Mouse (Mus musculus): ENCODE results near the gene Kdelr1. TPM values are rescaled to one million over a fixed set of nuclear protein-coding genes. Genes with fewer than 3 reads are reported as not detected.
"Not testable (repeated sequence)": the region's sequence is repeated elsewhere in the genome, so short reads cannot be mapped to it uniquely, and the experiment has no call there.

Gene Kdelr1
- polyA plus RNA-seq, 1 experiment: 281 TPM

- no peak for TF ChIP-seq GATA1 (IDR thresholded peaks at IDR 0.05; ENCODE audit: low read length)
Observed at GRCm38 (mm10) chr7:45864435-45864834, 8.1 kb upstream of the Kdelr1 start.

DNA sequence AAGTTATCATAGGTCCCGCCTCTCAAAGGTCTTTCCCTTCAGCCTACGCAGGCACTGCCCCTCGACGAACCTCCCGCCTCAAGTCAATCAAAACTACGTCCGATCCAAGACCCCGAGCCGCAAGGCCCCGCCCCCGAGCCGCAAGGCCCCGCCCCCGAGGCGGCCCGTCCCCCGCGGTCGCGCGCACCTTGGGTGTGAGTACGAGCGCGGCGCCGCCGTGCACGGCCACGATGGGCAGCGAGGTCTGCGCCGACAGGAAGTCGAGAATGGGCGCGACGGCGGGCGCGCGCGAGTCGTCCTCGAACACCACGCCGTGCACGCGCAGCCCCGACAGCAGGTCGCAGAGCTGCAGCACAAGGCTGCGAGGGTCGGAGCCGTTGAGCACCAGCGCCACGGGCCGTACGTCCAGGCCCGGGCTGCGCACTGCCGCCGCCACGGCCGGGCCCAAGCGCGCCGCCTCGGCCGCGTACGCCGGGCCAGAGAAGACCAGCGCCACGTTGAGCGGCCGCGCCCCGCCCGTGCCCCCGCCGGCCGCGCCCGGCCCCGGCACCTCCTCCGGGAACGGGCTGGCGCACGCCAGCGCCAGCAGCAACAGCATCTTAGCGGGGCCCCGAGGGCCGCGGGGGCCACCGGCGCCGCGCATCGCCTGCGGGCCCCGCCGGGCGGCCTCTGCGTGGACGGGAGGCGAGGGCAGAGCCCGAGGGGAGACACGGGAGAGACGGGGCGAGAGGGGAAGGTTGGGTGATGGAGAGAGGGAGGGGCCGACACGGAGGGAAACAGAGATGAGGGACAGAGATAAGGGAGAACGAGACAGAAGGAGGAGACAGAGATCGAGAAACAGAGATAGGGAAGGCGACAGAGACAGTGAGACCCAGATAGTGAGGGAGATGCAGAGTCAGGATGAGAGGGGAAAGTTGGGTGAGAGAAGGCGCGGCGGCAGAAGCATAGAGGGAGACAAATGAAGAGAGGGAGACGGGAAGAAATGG, 6.4 kb upstream of the Kdelr1 start:
- no peak for TF ChIP-seq GATA1 (IDR thresholded peaks at IDR 0.05; ENCODE audit: low read length)

DNA sequence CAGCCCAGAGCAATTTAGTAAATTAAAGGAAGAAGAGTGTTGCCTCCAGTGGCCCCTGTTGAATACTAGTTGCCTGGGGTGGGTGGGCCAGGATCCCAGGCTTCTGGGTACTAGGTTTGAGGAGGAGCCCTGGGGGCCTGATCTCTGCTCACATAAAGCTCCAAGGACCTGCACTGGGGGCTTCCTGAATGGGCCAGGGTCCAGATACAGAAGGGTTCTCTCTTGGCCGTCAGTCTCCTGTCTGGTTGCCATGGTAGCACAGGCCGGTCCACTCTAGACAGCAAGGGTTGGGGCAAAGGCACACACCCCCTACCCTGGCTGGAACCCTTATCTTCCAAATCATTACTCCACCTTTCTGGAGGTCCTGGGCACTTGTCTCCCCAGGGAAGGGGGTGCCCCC, 4.7 kb upstream of the Kdelr1 start:
- no peak for TF ChIP-seq GATA1 (IDR thresholded peaks at IDR 0.05; ENCODE audit: low read length)

- TF ChIP-seq GATA1 (IDR thresholded peaks at IDR 0.05; ENCODE audit: low read length): no peak
Observed at GRCm38 (mm10) chr7:45869107-45869670, 3.4 kb upstream of the Kdelr1 start.

- TF ChIP-seq GATA1 (IDR thresholded peaks at IDR 0.05; ENCODE audit: low read length): no peak
Observed at GRCm38 (mm10) chr7:45869787-45870186, 2.8 kb upstream of the Kdelr1 start.

DNA sequence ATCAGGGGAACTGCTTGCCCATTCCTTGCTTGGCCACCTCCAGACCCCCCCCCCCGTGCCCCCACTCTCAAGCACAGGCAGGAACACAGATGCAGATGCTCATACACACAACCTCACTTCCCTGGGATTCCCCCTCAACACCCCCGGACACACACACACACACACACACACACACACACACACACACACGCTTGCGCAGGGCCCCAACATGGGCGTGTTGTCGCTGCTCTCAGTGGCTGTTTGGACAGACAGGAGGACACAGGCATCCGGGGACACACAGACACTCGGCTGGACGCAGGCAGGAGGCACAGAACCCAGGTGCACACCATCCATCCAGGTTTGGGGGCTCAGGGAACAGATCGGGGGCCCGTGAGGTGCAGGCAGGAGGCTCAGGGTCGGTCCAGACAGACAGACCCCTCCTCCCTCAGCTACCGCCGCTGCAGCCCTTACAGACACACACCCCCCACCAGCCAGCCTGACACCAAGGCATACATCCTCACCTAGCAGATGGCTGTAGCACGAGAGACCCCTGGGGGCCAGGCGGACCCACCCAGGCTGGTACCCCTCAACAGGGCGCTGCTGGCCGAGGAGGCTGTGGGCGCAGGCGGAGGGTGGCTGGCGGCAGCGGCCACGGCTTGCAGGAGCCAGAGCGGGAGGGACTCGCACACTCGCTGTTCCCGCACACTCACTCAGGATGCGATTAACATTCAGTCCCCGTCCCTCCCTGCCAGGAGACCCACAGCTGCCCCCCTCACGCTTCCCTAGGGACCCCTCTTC, 2.1 kb upstream of the Kdelr1 start:
- TF ChIP-seq GATA1 (IDR thresholded peaks at IDR 0.05; ENCODE audit: low read length): no peak

GRCm38 (mm10) chr7:45873061-45873947, 732 bp downstream of the Kdelr1 start:
- no peak for TF ChIP-seq GATA1 (IDR thresholded peaks at IDR 0.05; ENCODE audit: low read length)

GRCm38 (mm10) chr7:45876895-45877294, 4.3 kb downstream of the Kdelr1 start:
- no peak for TF ChIP-seq GATA1 (IDR thresholded peaks at IDR 0.05; ENCODE audit: low read length)

GRCm38 (mm10) chr7:45878278-45878677, 5.7 kb downstream of the Kdelr1 start, which contains the start of gene Grin2d:
Grin2d (minus strand) TSS chr7:45878378.
- not testable (repeated sequence) for TF ChIP-seq GATA1 (IDR thresholded peaks at IDR 0.05; ENCODE audit: low read length)

DNA sequence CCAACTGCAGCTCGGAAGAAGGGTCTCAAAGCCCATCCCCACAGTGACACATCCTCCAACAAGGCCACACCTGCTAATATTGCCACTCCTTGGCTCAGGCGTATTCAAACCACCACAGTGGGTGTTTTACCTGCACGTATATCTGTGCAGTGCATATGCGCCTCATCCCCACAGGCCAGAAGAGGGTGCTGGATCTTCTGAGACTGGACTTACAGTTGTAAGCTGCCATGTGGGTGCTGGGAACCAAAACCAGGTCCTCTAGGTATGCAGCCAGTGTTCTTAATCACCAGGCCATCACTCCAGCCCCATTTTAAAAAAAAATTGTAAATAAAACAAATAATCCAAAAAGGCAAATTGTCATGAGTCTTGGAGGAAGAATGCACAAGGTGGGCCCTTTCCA, 8.0 kb downstream of the Kdelr1 start:
- TF ChIP-seq GATA1 (IDR thresholded peaks at IDR 0.05; ENCODE audit: low read length): no peak

DNA sequence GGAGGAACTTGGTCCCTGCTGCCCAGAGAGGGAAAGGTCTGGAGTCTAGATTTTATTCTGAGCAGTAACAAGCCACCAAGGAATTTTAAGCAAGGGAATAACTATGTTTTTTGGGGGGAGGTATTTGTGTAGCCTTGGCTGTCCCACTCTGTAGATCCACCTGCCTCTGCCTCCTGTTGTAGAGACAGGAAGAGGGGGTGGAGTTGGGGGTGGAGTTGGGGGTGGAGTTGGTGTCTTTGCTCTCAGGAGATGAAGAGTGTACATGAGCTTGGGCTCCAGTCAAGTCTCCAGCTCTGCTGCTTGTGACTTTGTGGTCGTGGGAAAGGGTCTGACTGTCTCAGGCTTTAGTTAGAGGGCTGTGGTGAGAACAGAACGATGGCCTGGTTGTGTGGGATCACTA, 8.4 kb downstream of the Kdelr1 start:
- no peak for TF ChIP-seq GATA1 (IDR thresholded peaks at IDR 0.05; ENCODE audit: low read length)

- no peak for TF ChIP-seq GATA1 (IDR thresholded peaks at IDR 0.05; ENCODE audit: low read length)
Observed at GRCm38 (mm10) chr7:45887246-45887645, 14.7 kb downstream of the Kdelr1 start.

GRCm38 (mm10) chr7:45892651-45893050, 20.1 kb downstream of the Kdelr1 start:
- no peak for TF ChIP-seq GATA1 (IDR thresholded peaks at IDR 0.05; ENCODE audit: low read length)

- TF ChIP-seq GATA1 (IDR thresholded peaks at IDR 0.05; ENCODE audit: low read length): no peak
Observed at GRCm38 (mm10) chr7:45895931-45896516, 23.5 kb downstream of the Kdelr1 start.
